20 mouse cellular contexts compared by ENCODE assay signal in genomic region chr1:106589141-106589540, GRCm38 (mm10).
DNase-seq lines count a peak whose midpoint lies in the region; ATAC-seq and TF ChIP-seq lines count a peak whose summit lies in the region.
"Had no signal": no experiment of that assay in that cellular context is flagged by ENCODE, and none has a peak within 500 bp of the region (broad histone marks: within the 10 kb centered on the region; RNA-seq: fewer than 3 reads in every experiment).

No protein-coding gene starts in this region.

- H3K4me3 ChIP-seq in hindbrain, embryonic 16.5 days (ENCODE audit: low read length): no peak overlapping the region
- H3K4me3 ChIP-seq in hindbrain, embryonic 14.5 days (replicated peaks; ENCODE audit: low read length): no peak overlapping the region
- no peak overlapping the region for H3K4me3 ChIP-seq in olfactory bulb, adult 2 months (ENCODE audit: insufficient read depth, low read depth, low read length)
- H3K4me3 ChIP-seq: embryonic facial prominence, embryonic 13.5 days; forebrain, embryonic 12.5 days; heart, adult 2 months; heart, embryonic 12.5 days had no signal

- no peaks in the 10 kb centered on the region for H3K27me3 ChIP-seq in hindbrain, embryonic 16.5 days (replicated peaks; ENCODE audit: control insufficient read depth, insufficient read depth, low read length)
- H3K27me3 ChIP-seq in hindbrain, embryonic 14.5 days (ENCODE audit: control insufficient read depth, insufficient read depth, low read length): no peaks in the 10 kb centered on the region
- H3K27me3 ChIP-seq: CH12.LX; embryonic facial prominence, embryonic 13.5 days; forebrain, embryonic 12.5 days; heart, embryonic 12.5 days; Patski had no signal

- H3K4me2 ChIP-seq in hindbrain, embryonic 16.5 days (ENCODE audit: low read length): no peak overlapping the region
- H3K4me2 ChIP-seq in hindbrain, embryonic 14.5 days (replicated peaks): no peak overlapping the region
- H3K4me2 ChIP-seq: embryonic facial prominence, embryonic 13.5 days; forebrain, embryonic 12.5 days; heart, embryonic 12.5 days had no signal

- 0 out of 2 replicates have a peak, but pooled peaks have one; percentile 12 for ATAC-seq in hindbrain, embryonic 16.5 days
- no peak for ATAC-seq in hindbrain, embryonic 14.5 days (ENCODE audit: low FRiP score)
- ATAC-seq: activated CD4-positive, CD25-positive, alpha-beta regulatory T cell, adult 4 months; forebrain, embryonic 16.5 days; hindbrain, postnatal 0 days; Patski had no signal

- no peak for TF ChIP-seq CTCF in olfactory bulb, adult 2 months (IDR thresholded peaks at IDR 0.05; ENCODE audit: insufficient read depth, low read depth, low read length)

- no peak overlapping the region for H3K27ac ChIP-seq in hindbrain, embryonic 16.5 days (ENCODE audit: low read depth, low read length)
- H3K27ac ChIP-seq in hindbrain, embryonic 14.5 days: no peak overlapping the region
- peak overlapping the region; percentile 67; the same call in 1 of the 2 replicates for H3K27ac ChIP-seq in olfactory bulb, adult 2 months (ENCODE audit: insufficient read depth, low read depth, low read length)
- H3K27ac ChIP-seq: embryonic facial prominence, embryonic 13.5 days; forebrain, embryonic 12.5 days; heart, adult 2 months; hindbrain, postnatal 0 days had no signal

- H3K36me3 ChIP-seq in hindbrain, embryonic 16.5 days (ENCODE audit: control insufficient read depth, insufficient read depth, low read length): no peaks in the 10 kb centered on the region
- no peaks in the 10 kb centered on the region for H3K36me3 ChIP-seq in hindbrain, embryonic 14.5 days (replicated peaks; ENCODE audit: control insufficient read depth, insufficient read depth)
- H3K36me3 ChIP-seq: embryonic facial prominence, embryonic 13.5 days; forebrain, embryonic 12.5 days; heart, embryonic 12.5 days had no signal

- TF ChIP-seq POLR2A in olfactory bulb, adult 2 months (IDR thresholded peaks at IDR 0.05; ENCODE audit: insufficient read depth, low read depth, low read length): no peak

- no peak overlapping the region for H3K9ac ChIP-seq in hindbrain, embryonic 16.5 days (ENCODE audit: low read depth, low read length)
- H3K9ac ChIP-seq in hindbrain, embryonic 14.5 days: no peak overlapping the region
- H3K9ac ChIP-seq: embryonic facial prominence, embryonic 13.5 days; forebrain, embryonic 12.5 days; heart, embryonic 12.5 days had no signal

- peaks cover 2% of the 10 kb centered on the region; the same call in 1 of the 2 replicates for H3K4me1 ChIP-seq in hindbrain, embryonic 16.5 days (ENCODE audit: control insufficient read depth, insufficient read depth, low read depth, low read length)
- peaks cover 3% of the 10 kb centered on the region for H3K4me1 ChIP-seq in hindbrain, embryonic 14.5 days (replicated peaks; ENCODE audit: control insufficient read depth, insufficient read depth, low read length)
- peaks cover 10% of the 10 kb centered on the region for H3K4me1 ChIP-seq in olfactory bulb, adult 2 months (ENCODE audit: control insufficient read depth, insufficient read depth, low read length)

- intact Hi-C loops in left cerebral cortex, postnatal 4 days (cut with DNase I): no loop called here

- H3K9me3 ChIP-seq in hindbrain, embryonic 16.5 days (ENCODE audit: control insufficient read depth, low read length): no peaks in the 10 kb centered on the region
- H3K9me3 ChIP-seq in hindbrain, embryonic 14.5 days (ENCODE audit: control insufficient read depth, low read length): no peaks in the 10 kb centered on the region
- H3K9me3 ChIP-seq: embryonic facial prominence, embryonic 13.5 days; forebrain, embryonic 12.5 days; heart, embryonic 12.5 days had no signal

- 88% methylated on average over 2 of the region's 2 CpGs for WGBS in hindbrain, embryonic 16.5 days
- 96% methylated on average over 2 of the region's 2 CpGs for WGBS in hindbrain, embryonic 14.5 days
- WGBS in olfactory bulb, adult 2 months: 34% methylated on average over 2 of the region's 2 CpGs

- DNase-seq in hindbrain, embryonic 14.5 days (ENCODE audit: low spot score): no peak
- peak; percentile 57 for DNase-seq in brain, adult 2 months (ENCODE audit: low read depth, low spot score)
- peak; percentile 35 for DNase-seq in telencephalon, adult 2 months (ENCODE audit: low read depth, low spot score)
- DNase-seq in left cerebral cortex, postnatal 4 days: no peak
- DNase-seq: adrenal gland, postnatal 14 days; cerebellum, adult 18-20 months; cerebellum, adult 9-11 months; cerebellum, postnatal 36 days; heart, adult 2 months; heart, postnatal 36 days had no signal

Comparison
In these comparisons a context has a peak if more than half of its experiments do, and no peak if none do; other contexts are left out.
1. DNase-seq: peak in brain, adult 2 months (single experiment) and telencephalon, adult 2 months (single experiment); none in hindbrain, embryonic 14.5 days (single experiment) and left cerebral cortex, postnatal 4 days (single experiment).